Mouse (Mus musculus) liver, embryonic 11.5 days (tissue): ENCODE measurements around the gene Hspb2. TPM values are rescaled to one million over a fixed set of nuclear protein-coding genes. Genes with fewer than 3 reads are reported as not detected.
A peak's percentile ranks its signal among the peaks of the same experiment; 100 is the strongest.

Experiments used
- ATAC-seq: fragments of 200-750 bp; cut with Nextera tagmentation; replicated peaks from 2 replicates; pipeline ENCODE4 v1.8.0; 2017; ENCODE audit warnings: moderate number of reproducible peaks, mild to moderate bottlenecking, moderate TSS enrichment, moderate library complexity; ENCODE audit not compliant: low FRiP score
- DNase-seq: peaks from one replicate; pipeline ENCODE4 v3.0.0-alpha.2; 2017; ENCODE audit warnings: low spot score
- H3K27ac ChIP-seq: fragments of 300-500 bp; sonication (generic); 2 replicates; pipeline ENCODE4 v1.5.1; 2014; ENCODE audit warnings: mild to moderate bottlenecking, low read depth, low read length, control low read depth
- H3K27me3 ChIP-seq: fragments of 300-500 bp; sonication (generic); replicated peaks from 2 replicates; pipeline ENCODE4 v1.6.1; 2014; ENCODE audit warnings: low read length, mixed read lengths; ENCODE audit not compliant: control insufficient read depth, insufficient read depth
- H3K36me3 ChIP-seq: fragments of 300-500 bp; sonication (generic); 2 replicates; pipeline ENCODE4 v1.6.1; 2014; ENCODE audit warnings: mild to moderate bottlenecking, low read length, moderate library complexity, mixed read lengths; ENCODE audit not compliant: control insufficient read depth, insufficient read depth
- H3K4me1 ChIP-seq: fragments of 300-500 bp; sonication (generic); replicated peaks from 2 replicates; pipeline ENCODE4 v1.6.1; 2014; ENCODE audit warnings: low read length, mixed read lengths; ENCODE audit not compliant: control insufficient read depth, insufficient read depth
- H3K4me2 ChIP-seq: fragments of 300-500 bp; sonication (generic); 2 replicates; pipeline ENCODE4 v1.6.1; 2014; ENCODE audit warnings: mild to moderate bottlenecking, control low read depth, moderate library complexity
- H3K4me3 ChIP-seq: fragments of 300-500 bp; sonication (generic); 2 replicates; pipeline ENCODE4 v1.5.1; 2014; ENCODE audit warnings: low read depth, low read length, control low read depth
- H3K9ac ChIP-seq: fragments of 300-500 bp; sonication (generic); 2 replicates; pipeline ENCODE4 v1.6.1; 2014; ENCODE audit warnings: low read depth, low read length, control low read depth
- H3K9me3 ChIP-seq: fragments of 300-500 bp; sonication (generic); 2 replicates; pipeline ENCODE4 v1.6.1; 2016; ENCODE audit warnings: low read length, inconsistent platforms, mixed read lengths; ENCODE audit not compliant: control insufficient read depth
- WGBS: fragments of 180-500 bp; shearing (Covaris S2); extraction: QIAGEN DNeasy Blood & Tissue Kit; methylation state at CpG from one replicate; pipeline ENCODE4 v1.1.7; 2014; 5-methylcytosine and 5-hydroxymethylcytosine counted together
- polyA plus RNA-seq: library from polyadenylated mRNA; unstranded; fragments of >200 nt; fragmentation: Nextera tagmentation; extraction: Ambion mirVana; gene quantifications from 2 replicates; pipeline ENCODE4 v1.2.1, GENCODE M21; 2014

Hspb2 gene
- polyA plus RNA-seq, 1 experiment from 2014 or later = 2.3 TPM

- Histone ChIP-seq H3K27me3 (no peaks in the 10 kb centered on the region), H3K9ac (no peak overlapping the region), H3K4me2 (no peak overlapping the region), H3K27ac (no peak overlapping the region), H3K9me3 (no peaks in the 10 kb centered on the region), H3K4me1 (peaks cover 5% of the 10 kb centered on the region), H3K4me3 (no peak overlapping the region), H3K36me3 (no peaks in the 10 kb centered on the region)
- ATAC-seq = no peak
- WGBS = 83% methylated on average over 3 of the region's 3 CpGs
- DNase-seq = no peak
These were observed 9.9 kb downstream of the Hspb2 start for GRCm38 (mm10) chr9:50742261-50742660.

GRCm38 (mm10) chr9:50740867-50741784, 11.0 kb downstream of the Hspb2 start:
- H3K27me3 ChIP-seq = no peaks in the 10 kb centered on the region
- no peak overlapping the region for H3K9ac ChIP-seq
- H3K4me3 ChIP-seq = no peak overlapping the region
- H3K4me2 ChIP-seq = no peak overlapping the region
- H3K9me3 ChIP-seq = no peaks in the 10 kb centered on the region
- H3K27ac ChIP-seq = no peak overlapping the region
- H3K4me1 ChIP-seq = peaks cover 5% of the 10 kb centered on the region
- no peak for DNase-seq
- H3K36me3 ChIP-seq = no peaks in the 10 kb centered on the region
- WGBS = 81% methylated on average over 14 of the region's 14 CpGs
- ATAC-seq = no peak

GRCm38 (mm10) chr9:50738914-50739870, 13.0 kb downstream of the Hspb2 start, which contains the start of gene Dixdc1:
Gene Dixdc1, minus strand, starts transcription at chr9:50739517.
- Histone ChIP-seq H3K27ac (no peak within 1 kb of the TSS), H3K4me1 (peaks cover 5% of the 10 kb centered on the region), H3K4me2 (peak within 1 kb of the TSS; percentile 75), H3K27me3 (no peaks in the 10 kb centered on the region), H3K36me3 (no peaks in the 10 kb centered on the region), H3K4me3 (peak within 1 kb of the TSS; percentile 45), H3K9me3 (no peaks in the 10 kb centered on the region), H3K9ac (no peak within 1 kb of the TSS)
- 14% methylated on average over 36 of the region's 36 CpGs for WGBS
- ATAC-seq = peak; percentile 99
- peak; percentile 90 for DNase-seq

GRCm38 (mm10) chr9:50734989-50735388, 17.2 kb downstream of the Hspb2 start:
- no peak for ATAC-seq
- Histone ChIP-seq H3K4me2 (no peak overlapping the region), H3K27me3 (no peaks in the 10 kb centered on the region), H3K27ac (no peak overlapping the region), H3K4me1 (peaks cover 5% of the 10 kb centered on the region), H3K4me3 (no peak overlapping the region), H3K9ac (no peak overlapping the region), H3K9me3 (no peaks in the 10 kb centered on the region), H3K36me3 (no peaks in the 10 kb centered on the region)
- DNase-seq = no peak
- WGBS = 3% methylated on average over 9 of the region's 9 CpGs

GRCm38 (mm10) chr9:50732560-50732959, 19.6 kb downstream of the Hspb2 start:
- Histone ChIP-seq H3K4me1 (no peaks in the 10 kb centered on the region; the same call in 1 of the 2 replicates), H3K36me3 (no peaks in the 10 kb centered on the region), H3K27ac (no peak overlapping the region), H3K4me2 (no peak overlapping the region), H3K9ac (no peak overlapping the region), H3K4me3 (no peak overlapping the region), H3K27me3 (peaks cover 8% of the 10 kb centered on the region), H3K9me3 (no peaks in the 10 kb centered on the region)
- no peak for ATAC-seq
- WGBS = 52% methylated on average over 4 of the region's 4 CpGs
- DNase-seq = no peak

- Histone ChIP-seq H3K4me2 (no peak overlapping the region), H3K9ac (no peak overlapping the region), H3K9me3 (no peaks in the 10 kb centered on the region), H3K27ac (no peak overlapping the region), H3K27me3 (peaks cover 15% of the 10 kb centered on the region), H3K36me3 (no peaks in the 10 kb centered on the region), H3K4me1 (no peaks in the 10 kb centered on the region; the same call in 1 of the 2 replicates), H3K4me3 (no peak overlapping the region)
- no peak for ATAC-seq
- 38% methylated on average over 4 of the region's 4 CpGs for WGBS
- no peak for DNase-seq
These were observed 22.6 kb downstream of the Hspb2 start for GRCm38 (mm10) chr9:50729600-50729999.

- Histone ChIP-seq H3K9me3 (no peaks in the 10 kb centered on the region), H3K4me2 (peak overlapping the region; percentile 82), H3K4me1 (no peaks in the 10 kb centered on the region; the same call in 1 of the 2 replicates), H3K36me3 (no peaks in the 10 kb centered on the region), H3K9ac (peak overlapping the region; percentile 44), H3K4me3 (peak overlapping the region; percentile 56), H3K27ac (no peak overlapping the region), H3K27me3 (peaks cover 15% of the 10 kb centered on the region)
- ATAC-seq = peak; percentile 73
- no peak for DNase-seq
- WGBS = under 1% methylated on average over 45 of the region's 45 CpGs
These were observed 24.1 kb downstream of the Hspb2 start for GRCm38 (mm10) chr9:50727925-50728651.
